Mouse (Mus musculus) hematopoietic stem cell, adult 5-6 weeks (primary cell): ENCODE results near the gene Megf8. TPM values are rescaled to one million over a fixed set of nuclear protein-coding genes. Genes with fewer than 3 reads are reported as not detected.
"Not testable (repeated sequence)": the region's sequence is repeated elsewhere in the genome, so short reads cannot be mapped to it uniquely, and the experiment has no call there.

Source experiments
- ATAC-seq, 2 experiments: fragments of 125-278 bp in 1 of 2; replicated peaks in 1 of 2; 2 replicates each; pipeline ENCODE4 v1.8.0; 2016 to 2017; ENCODE audit warnings: inconsistent platforms in 2 of 2, mild to moderate bottlenecking in 2 of 2, moderate number of reproducible peaks in 2 of 2, low read depth in 1 of 2, moderate TSS enrichment in 1 of 2; ENCODE audit not compliant: low FRiP score in 2 of 2, poor library complexity in 2 of 2, severe bottlenecking in 2 of 2, insufficient read depth in 1 of 2, low TSS enrichment in 1 of 2
- total RNA-seq: library from RNA; stranded (forward); fragments of 172-1452, 232-1000 nt; gene quantifications from 2 replicates; pipeline ENCODE4 v1.2.3, GENCODE M21; 2017

The Megf8 gene
- total RNA-seq, 1 experiment from 2014 or later = 5.3 TPM

DNA sequence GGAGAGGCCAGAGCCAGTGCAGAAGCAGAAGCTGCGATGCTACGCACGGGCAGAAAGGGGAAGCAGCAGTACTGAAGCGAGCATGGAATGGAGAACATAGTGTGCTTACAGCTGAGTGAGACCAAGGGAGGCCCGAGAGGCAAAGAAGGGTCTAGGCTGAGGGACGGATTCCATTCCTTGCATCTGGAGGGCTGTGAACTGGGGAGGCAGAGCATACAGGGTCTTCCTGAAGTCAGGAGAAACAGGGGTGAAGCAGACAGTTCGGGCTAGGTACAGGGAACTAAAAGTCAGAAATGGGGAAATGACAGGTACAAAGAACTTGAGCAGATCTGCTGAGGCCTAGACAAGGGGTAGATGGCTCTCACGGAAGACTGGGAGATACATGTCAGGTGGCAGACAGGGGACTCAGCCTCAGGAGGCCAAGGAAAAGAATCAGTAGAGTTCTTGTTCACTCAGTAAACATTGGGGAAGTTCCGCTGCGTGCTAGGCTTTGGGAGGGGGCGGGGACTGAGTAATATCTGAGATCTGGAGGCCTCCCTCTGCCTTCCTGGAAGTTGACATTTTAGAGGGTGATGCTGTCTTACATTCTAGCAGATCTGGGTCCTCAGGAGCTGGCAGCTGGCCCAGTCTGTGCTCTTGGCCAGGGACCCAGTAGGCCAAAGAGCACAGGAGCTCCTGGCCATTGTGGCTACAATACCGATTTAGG is 69.0 kb downstream of the Megf8 start:
- peak; percentile 52 to 68 for ATAC-seq

DNA sequence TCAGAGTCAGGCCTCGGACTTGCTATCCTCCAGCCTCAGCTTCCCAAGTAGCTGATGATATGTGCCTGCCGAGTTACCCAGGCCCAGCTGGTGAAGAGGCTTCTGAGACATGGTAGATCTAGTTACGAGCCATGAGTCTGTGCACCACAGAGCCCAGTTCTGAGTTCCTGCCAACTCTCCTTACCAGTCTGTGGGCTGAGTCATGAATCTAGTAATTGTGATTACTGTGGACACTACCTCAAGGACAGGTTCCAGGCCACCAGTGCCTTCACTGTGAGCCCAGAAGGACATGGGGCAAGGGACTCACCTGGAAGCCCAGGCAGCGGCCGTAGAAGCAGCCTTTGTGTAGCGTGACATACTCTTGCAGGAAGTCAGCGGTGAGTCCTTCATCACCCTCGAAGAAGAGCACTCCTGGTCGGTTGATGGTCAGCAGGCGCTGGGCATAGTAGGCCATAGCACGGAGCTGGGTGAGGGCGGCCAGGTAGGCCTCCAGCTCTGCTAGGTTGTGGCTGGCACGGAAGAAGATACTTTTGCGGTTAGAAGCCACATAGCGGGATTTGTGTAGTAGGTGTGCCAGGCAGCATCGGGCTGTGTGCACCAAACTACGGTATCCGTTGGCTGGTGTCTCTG is 71.0 kb downstream of the Megf8 start:
- ATAC-seq = no peak

DNA sequence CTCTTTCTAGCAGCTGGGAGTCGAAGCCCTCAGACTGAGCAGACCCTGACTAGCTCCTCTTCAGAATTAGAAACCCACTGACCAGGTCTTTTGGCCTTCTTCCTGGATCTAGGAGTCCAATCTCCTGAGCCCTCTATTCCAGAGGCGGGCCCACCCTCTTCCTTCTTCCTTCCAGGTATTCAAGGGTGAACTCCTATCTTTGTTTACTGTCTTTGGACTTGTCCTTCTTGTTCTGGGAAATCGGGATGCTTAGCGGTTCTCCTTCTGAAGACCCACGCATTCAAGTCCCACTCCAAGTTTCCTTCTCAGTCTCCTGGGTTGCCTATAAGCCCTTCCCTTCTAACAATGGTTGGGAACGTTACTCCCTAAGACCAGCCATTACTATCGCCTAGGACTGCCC is 72.0 kb downstream of the Megf8 start:
- ATAC-seq = no peak

DNA sequence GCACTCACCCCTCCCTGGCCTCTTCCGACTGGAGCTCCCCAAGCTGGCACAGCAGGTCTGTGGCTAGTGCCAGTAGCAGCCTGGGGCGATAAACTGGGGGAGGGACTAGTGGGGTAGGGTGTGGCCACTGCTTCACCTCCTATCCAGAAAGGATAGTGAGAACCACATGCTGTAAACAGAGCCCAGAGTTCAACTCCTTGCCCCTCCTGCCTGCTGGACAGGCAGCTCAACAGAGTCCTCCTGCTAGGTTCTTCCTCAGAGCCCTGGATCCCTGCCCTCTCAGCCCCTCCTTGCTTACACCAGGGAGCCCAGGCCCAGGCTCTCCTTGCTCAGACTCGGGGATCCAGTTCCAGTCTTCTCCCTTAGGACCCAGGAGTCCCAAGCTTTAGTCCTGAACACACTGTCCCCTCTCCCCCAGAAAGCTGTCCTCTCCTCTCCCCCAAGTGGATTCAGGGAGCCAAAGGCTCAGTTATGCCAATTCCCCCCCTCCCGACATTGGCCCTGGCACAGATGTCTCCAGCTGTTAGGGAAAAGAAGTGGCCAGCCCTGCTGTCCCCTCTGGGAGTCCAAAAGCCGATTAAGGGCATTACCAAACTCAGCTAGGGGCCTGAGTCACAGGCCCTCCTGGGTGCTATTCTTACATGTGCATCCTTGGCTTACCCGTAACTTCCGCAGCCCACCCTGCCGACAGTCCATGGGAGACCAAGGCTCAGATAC is 73.2 kb downstream of the Megf8 start:
- peak; percentile 57 to 65 for ATAC-seq

DNA sequence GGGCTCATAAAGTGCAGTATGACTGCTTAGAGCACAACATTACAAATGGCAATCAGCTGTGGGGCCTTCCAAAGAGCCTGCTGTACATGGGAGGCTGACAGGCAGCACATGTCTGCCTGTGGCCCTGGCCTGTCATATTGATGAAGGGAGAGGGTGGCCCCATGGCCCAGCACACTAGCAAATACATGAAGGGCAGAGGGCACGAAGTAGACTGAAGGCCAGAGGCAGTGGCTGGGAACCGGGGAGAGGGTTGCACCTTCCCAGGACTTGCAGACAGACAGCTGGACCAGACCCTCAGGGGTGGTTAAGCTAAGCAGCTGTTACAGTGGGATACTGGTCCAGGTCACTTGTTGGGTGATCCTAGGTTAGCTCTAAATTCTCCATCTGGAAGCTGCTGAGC is 74.0 kb downstream of the Megf8 start:
- ATAC-seq = no peak

DNA sequence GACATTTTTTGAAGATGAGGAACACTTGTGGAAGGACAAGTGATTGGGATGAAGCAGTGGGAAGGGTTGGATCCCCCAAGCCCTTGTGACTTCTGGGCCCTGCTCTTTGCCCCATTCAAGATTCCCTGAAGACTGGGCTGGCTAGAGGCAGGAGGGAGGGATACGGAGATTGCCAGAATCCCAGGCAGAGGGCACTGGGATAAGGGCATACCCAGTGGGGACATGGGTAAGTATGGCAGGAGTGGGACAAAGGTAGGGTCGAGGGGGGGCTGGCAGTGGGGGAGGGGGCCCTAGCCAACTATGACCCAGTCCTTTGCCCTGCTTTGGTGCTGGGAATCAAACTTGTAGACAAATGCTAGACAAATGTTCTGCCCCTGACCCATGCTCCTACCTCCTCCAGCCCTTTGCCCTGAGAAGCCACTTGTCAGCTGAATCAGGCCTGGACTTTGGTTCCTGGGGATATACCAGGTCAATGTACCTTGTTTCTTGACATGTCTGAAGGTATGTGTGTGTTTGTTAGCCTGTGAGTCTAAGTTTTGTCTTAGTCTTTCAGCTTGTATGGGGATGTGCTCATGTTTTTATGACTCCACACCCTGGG is 75.0 kb downstream of the Megf8 start:
- ATAC-seq = no peak

DNA sequence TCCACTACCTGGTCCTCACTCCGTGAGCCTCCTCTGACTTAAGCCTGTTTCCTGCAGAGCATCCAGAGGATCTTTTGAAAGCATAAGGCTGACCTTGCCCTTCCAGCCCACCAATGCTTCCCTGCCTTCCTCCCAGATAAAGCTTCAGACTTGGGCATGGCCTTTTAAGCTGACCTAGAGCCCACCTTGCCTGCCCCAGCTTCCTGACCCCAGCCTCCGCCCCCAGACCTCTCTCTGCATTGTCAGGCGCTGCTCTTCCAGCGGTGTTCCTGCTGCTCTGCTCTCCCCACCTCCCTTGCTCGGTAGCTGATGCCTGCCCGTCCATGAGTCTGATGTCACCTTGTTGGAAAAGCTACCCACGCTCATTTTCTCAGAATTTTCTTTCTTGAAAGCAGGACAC is 75.9 kb downstream of the Megf8 start:
- no peak for ATAC-seq

DNA sequence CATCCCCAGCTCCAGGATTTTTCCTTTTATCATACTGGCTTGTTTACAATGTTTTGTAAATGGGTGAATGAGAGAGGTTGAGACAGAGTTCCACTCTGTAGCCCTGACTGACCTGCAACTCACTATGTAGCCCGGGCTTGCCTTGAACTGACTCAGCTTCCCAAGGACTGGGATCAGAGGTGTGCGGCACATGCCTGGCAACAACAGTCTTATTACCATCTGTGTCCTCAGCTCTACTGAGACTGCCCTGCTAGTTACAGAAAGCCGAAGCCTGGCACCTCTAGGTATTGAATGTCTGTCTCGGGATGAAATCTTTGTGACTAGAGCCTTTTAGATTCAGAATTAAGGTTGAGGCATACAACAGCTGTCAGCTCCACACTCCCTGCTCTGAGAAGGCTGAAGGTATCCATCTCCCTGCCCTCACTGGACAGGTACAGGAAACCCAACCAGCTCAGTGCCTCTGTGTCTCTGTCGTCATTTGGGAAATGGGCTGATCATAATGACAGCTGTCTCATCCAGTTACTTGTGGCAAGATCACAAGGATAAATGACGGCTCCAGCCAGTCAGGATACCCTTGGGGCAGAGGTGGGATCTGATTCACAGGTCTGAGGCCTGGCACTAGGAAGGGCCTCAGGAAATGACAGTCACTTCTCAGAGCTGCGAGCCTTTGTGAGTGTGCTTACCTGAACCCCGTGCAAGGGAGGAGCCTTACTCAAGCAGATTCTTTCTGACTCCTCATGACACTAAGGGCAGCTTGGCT is 76.7 kb downstream of the Megf8 start:
- ATAC-seq = no peak

DNA sequence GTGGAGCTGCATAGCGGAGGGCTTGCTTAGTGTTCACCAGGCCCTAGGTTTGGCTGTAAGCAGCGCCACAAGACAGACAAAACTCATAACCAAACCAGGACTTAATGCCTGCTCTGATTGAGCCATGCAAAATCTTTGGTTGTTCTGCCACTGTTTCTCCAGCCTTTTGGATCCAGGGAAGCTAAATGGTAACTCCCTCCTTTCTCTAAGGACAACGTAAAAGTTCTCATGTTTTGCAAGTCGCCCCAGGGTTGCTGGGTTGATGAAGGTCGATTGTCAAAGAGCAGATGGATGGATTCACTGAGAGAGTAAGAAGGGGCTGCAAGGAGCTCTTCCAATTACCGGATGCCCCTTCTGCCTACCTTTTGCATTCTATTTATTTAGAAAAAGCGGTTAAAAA is 77.8 kb downstream of the Megf8 start:
- ATAC-seq = no peak

DNA sequence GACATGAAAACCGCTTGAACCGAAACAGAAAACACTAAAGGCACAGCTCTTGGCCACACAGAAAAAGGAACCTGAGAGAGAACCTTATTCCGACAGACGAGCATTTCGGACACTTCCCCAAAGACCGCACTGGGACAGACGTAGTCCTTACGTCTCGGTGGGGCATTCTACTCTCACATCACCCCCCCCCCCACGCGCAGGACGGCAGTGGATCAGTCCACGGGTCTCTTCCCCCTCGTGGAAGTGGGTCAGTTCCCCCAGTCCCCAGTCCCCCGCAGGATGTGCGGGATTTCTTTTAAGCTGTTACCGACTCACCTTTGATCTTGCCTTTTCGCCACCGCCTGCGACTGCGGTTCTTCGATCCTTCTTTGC is 78.2 kb downstream of the Megf8 start:
- peak; percentile 29 to 54 for ATAC-seq

DNA sequence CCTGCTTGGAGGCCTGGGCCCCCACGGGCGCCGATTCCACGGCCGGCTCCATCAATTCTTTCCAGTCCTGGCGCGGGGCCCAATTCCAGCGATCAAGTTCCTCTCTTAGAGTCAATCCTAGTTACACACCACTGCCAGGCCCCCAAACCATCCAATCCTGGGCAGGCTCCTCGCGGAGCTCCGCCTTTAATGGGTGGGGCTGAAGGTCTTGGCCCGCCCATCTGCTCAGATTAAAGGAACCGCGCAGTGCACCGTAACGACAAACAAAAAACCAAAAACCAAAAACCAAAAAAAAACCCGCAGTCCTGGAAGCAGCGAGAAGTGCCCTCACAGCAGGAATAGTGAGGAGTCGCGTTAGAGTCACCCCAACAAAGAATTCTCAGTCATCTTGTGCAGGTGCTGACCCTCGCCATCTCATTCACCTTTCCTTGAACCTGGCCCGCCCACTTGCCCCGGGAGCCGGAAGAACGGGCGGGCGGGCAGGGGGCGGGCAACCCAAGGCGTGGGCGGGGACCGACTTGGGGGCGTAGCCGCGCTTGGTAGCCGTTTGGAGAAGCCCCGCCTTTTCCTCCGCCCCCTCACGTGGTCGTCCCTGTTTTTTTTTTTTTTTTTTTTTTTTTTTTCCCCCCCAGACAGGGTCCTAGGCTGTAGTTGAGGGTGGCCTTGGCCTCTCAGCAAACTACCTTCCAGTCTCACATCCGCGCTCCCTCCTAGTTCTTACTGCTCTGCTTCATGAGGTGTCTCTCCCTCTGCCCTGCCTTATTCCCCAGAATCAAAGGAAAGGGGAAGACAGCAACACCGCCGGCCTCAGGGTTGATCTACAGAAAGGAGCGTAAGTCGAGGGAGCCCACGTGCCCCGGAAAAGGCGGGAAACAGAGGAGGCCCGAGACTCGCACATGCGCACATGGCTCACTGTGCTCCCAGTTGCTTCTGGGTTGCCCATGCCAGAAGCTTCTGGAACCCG is 78.9 kb downstream of the Megf8 start:
- peak; percentile 91 to 93 for ATAC-seq

DNA sequence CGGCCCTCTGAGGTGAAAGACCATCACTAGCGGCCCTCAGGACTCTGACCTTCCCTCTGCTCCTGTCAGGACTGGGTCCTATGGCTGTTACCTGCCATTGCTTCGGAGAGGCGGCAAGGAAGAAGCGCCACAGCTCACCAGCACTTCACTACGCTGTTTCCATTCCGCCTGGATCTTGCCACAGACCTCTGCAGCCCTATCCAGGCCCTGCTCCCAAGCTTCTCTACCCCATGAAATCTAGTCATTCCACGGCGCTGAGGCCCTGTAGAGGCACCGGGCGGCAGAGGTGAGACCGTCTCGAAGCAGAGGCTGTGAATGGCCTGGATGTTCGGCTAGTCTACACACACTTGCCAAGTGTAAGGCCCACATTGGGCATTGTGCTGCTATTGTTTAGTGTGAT is 79.7 kb downstream of the Megf8 start:
- no peak for ATAC-seq

DNA sequence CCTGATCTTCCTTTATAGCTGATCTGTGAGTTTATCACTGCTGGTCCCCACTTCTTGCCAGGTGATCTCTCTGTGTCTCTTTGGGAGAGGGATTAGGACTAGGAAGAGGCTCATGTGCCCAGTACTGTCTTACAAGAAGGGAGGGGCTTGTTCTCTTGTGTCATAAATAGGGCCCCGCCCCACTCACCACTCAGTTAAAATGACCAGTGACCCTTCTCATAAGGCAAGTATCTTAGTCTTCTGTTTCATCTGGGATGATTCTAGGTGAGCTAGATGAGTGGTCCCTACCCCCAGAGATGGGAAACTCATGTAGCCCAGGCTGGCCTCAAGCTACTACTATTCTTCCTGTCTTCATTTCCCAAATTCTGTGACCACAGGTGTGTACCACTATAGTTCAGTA is 81.6 kb downstream of the Megf8 start, which contains the start of gene Lipe:
TSS of gene Lipe (minus strand) at position 101 of the 400 bp plus-strand sequence.
- no peak for ATAC-seq

DNA sequence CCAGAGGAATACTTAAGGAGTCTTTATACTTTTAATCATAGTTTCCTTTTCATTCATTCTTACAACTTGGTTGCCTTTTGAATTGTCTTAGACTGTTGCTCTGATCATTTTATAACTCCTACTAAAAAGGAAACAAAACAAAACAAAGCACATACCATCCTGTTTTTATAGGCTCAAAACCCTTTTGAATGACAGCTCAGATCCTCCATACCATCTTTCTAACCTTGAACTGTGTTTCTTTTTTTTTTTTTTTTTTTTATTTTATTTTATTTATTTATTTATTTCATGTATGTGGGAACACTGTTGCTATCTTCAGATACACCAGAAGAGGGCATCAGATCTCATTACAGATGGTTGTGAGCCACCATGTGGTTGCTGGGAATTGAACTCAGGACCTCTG is 82.1 kb downstream of the Megf8 start:
- not testable (repeated sequence) for ATAC-seq

DNA sequence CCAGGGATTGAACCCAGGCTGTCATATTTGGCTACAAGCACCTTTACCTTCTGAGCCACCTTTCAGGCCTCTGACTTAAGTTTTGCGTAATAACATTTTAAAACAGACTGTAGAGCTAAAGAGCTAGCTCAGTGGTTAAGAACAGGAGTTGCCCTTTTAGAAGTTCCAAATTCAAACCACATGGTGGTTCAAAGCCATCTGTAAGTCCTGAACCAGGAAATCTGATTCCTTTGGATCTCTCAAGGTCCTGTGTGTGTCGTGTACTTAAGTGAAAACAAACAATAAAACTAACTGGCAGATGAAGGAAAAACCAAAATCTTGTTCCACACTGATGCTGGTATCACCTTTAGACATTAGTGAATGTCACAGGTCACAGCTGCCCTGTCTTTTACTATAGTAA is 84.6 kb downstream of the Megf8 start:
- ATAC-seq = no peak

DNA sequence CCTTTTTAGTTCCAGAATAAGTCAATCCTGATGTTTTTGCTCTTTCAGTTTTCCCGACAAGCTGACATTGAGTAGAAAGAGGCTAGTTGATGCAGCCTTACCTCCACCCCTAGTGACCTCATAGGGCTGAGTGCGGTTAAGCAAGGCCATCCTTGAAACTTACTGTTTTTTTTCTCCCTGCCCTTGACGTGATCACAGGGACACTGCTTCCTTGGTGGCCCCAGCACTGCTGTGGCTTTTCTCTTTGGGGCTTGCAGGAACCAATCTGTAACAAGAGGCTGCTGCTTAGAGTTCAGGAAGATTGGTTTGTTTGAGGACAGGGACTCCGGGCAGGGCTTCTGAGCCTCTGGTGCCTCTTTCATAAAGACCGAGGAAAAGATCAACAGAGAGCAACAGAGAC is 85.0 kb downstream of the Megf8 start:
- no peak for ATAC-seq
